Mouse (Mus musculus) monocyte, adult 5-6 weeks (primary cell): Measurements from ENCODE around the gene Cryab. TPM values are rescaled to one million over a fixed set of nuclear protein-coding genes. Genes with fewer than 3 reads are reported as not detected.

Experiments used
- ATAC-seq: fragments of 153-309, 156-312 bp; replicated peaks from 2 replicates; pipeline ENCODE4 v1.8.0; 2017; ENCODE audit warnings: mild to moderate bottlenecking; ENCODE audit not compliant: low TSS enrichment, insufficient number of reproducible peaks, severe bottlenecking, poor library complexity, low FRiP score
- total RNA-seq: library from RNA; stranded (forward); fragments of 200-1000, 200-491, 200-594 nt; gene quantifications from 3 replicates; pipeline ENCODE4 v1.2.3, GENCODE M21; 2017

Cryab gene
- total RNA-seq, 1 experiment from 2014 or later: not detected

DNA sequence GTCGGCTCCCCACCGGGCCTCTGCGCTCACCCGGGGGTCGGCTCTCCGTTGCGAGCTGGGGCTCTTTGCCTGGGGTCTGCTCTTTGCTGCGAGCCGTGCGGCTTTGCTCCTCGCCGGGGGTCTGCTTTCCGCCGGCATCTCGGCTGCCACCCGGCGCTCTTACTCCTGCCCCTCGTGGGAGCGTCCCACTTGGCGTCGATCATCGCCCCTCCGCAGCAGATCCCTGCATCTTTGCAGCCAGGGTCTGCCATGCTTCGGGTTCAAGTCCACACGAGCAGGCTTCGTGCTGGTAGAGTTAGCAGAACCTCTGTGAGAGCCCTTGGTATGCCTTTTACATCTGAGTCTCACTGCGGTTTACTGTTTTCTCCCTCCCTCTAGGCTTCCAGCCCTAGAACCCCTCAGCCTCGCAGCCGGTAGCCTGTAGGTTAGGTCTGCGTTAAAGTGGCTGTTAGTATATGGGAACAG lies 24.6 kb downstream of the Cryab start:
- ATAC-seq: no peak

DNA sequence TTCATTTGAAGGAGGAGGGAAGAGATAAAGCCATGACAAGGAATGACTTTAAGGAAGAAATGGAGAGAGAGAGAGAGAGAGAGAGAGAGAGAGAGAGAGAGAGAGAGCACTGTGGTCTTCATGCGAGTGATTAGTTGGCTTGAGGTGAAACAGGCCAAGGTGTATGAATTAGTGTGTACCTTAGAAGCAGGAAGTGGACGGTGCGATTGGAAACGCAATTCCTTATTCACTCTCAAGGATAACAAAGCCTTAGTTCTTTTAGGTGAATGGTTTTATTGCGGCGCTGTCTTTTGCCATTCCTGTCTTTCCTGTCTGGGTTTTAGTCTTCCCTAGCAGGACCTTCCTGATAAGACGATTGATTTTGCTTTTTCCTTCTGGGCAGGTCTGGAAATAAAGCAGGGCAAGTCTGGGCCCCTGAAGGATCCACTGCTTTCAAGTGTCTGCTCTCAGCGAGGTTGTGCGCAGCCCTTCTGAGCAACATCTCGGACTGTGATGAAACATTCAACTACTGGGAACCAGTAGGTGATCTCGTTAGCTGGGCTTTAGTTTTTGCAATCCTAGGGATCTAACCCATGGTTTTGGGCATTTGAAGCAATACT lies 25.1 kb downstream of the Cryab start:
- no peak for ATAC-seq

DNA sequence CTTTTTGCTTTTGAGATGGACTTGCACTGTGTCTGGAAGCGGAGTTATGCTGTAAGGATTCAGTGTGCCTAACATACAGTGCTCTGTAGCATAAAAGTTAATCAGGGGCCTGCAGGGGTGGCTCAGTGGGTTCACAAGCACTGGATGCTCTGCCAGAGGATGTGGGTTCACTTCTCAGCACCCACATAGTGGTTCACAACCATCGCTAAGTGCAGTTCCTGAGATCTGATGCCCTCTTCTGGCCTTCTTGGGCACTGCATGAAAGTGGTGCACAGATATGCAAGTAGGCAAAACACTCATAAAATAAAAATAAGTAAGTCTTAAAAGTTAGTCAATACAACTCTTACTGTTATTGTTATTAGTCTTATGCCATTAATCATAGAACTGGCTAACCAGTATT lies 31.0 kb downstream of the Cryab start:
- 0 out of 2 replicates have a peak, but pooled peaks have one; percentile 40 for ATAC-seq

DNA sequence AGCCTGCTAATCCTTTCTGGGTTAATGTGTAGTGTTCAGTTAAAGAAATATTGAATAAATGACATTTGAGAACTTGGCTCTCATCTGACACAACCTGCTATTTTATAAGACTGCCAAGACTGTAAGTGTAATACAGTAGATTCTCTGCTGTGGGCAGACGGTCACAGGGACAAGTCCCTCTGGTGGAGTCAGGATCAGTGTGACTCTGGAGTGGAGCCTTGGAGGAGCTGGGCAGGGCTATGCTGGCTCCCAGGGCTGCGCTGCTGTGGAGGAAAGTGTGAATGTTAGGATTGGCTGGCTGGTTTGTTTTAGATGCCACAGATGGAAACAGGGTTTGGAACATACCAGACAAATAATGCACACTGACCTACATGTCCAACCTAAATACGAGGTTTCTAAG lies 44.1 kb downstream of the Cryab start:
- ATAC-seq: no peak

DNA sequence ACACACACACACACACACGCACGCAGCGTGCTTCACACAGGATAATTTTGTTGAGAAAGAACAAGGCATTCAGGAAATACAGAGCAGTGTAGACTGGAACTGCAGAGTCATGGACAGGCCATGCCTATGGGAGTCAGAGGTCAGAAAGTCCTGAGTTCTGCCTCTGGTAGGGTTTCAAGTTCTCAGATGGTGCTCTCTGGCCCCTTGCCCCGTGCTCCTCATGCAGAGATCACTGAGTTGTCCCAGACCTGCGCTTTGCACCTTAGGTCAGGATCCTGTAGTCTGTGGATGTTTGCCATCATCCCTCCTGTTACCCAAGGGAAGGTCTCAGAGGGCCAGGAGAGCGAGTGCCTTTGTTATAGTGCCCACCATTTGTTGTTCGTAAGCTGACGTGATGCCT lies 45.7 kb downstream of the Cryab start:
- ATAC-seq: no peak

DNA sequence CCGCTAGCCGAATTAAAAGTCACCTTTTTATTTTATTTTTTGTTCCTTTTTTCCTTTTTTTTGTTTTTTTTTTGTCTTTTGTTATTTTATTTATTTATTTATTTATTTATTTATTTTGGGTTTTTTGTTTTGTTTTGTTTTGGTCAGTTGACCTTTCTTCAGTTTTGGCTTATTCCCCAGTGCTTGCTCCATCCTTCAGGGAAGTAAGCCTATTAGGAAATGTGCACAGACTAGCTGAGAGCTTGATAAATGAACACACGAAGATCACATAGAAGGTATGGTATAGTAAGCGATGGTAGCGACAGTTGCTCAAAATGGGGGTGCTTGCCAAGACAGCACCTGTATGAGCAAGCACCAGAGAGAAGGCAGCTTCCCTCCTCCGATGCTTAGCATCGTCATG lies 46.5 kb downstream of the Cryab start:
- no peak for ATAC-seq

DNA sequence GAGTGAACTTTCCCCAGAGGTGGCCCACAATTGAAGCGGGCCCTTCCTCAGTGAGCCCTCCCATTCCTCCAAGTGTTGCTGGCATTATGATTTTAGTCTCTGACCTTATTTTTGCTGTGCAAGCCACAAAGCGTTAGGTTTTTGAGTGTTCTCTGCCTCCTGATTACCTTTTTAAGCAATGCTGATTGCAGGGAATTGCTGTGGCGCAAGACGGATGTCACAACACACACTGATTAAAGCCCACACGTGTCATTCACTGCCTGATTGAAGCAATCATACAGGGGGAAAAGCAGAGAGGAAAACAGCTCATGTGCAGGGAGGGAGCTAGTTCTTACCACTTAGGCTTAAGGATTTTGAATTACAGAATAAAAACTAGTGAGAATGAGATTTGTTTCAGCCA lies 47.2 kb downstream of the Cryab start:
- ATAC-seq: no peak

DNA sequence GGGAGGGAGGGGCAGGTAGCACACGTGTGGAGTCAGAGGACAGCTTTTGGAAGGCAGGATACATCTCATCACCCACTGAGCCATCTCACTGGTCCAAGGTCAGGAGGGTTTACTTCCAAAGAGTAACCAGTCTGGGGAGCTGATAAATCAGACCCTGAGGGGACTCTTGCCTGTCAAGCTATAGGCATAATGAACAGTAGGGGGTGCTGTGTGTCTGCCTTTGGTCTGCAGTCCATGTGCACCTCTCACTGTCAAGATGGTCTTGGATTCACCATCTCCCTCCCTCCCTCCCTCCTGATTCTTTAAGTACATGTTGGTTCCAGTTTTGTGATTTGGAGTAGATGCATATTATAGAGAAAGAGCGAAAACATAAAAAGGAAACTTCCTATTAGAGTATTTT lies 49.9 kb downstream of the Cryab start:
- ATAC-seq: no peak

DNA sequence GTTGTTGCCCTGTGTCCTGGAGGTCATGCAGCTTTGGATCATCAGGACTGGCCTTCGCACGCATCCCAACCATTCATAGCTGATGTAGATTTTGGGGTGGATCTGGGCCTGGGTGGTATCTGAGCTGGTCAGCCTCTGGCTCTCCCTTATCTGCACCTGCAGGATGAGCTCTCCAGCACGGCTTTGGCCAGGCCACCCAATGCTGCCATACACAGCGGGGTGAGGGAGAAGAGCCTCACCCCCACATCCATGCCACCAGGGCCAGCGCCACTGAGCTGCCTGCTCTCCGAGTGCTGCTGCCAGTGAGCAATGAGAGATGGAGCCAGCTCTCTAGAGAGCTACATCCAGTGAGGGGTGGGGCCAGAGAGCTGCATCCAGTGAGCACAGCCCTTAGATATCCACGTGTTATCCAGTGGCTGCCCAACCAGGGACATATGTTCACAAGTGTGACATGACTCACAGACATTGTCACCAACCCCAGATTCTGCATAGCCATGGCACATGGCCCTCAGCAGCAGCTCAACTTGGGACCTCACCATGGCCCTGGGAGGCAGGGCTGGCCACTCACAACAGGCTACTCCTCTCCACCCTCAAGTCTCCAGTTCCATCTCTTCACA lies 52.0 kb downstream of the Cryab start:
- no peak for ATAC-seq

Other genes starting within 250 kb of the Cryab start
- 81.1 to 126 TPM (median 108 TPM) in 3 replicates for gene Pts, start 222.6 kb upstream of the Cryab start, total RNA-seq
- 8.6 to 26.9 TPM (median 10.2 TPM) in 3 replicates for gene Il18, start 196.5 kb upstream of the Cryab start, total RNA-seq
- 1.1 to 1.9 TPM (median 1.5 TPM) in 3 replicates for gene Bco2, start 196.1 kb upstream of the Cryab start, total RNA-seq
- gene Tex12, start 190.0 kb upstream of the Cryab start, total RNA-seq: not detected in 3 replicates
- gene Sdhd, start 147.5 kb upstream of the Cryab start, total RNA-seq: 89.9 to 129 TPM (median 106 TPM) in 3 replicates
- gene Timm8b, start 147.4 kb upstream of the Cryab start, total RNA-seq: 95.8 to 107 TPM (median 98.7 TPM) in 3 replicates
- 2.2 TPM in 1 of 3 replicates, not detected in the others for gene Pih1d2, start 134.0 kb upstream of the Cryab start, total RNA-seq
- gene Nkapd1, start 133.9 kb upstream of the Cryab start, total RNA-seq: 22.0 to 44.9 TPM (median 38.8 TPM) in 3 replicates
- gene Dlat, start 91.5 kb upstream of the Cryab start, total RNA-seq: 19.0 to 26.5 TPM (median 26.5 TPM) in 3 replicates
- 0.39 to 0.57 TPM in 2 of 3 replicates, not detected in the other for gene Dixdc1, start 11.8 kb upstream of the Cryab start, total RNA-seq
- gene 2310030G06Rik, start 4.8 kb upstream of the Cryab start, total RNA-seq: not detected in 3 replicates
- not detected in 3 replicates for gene Hspb2, start 1.0 kb downstream of the Cryab start, total RNA-seq
- gene Fdxacb1, start 16.9 kb downstream of the Cryab start, total RNA-seq: 6.5 to 16.5 TPM (median 8.1 TPM) in 3 replicates
- gene Alg9, start 23.7 kb downstream of the Cryab start, total RNA-seq: 10.3 to 16.5 TPM (median 11.1 TPM) in 3 replicates
- gene 1110032A03Rik, start 24.2 kb downstream of the Cryab start, total RNA-seq: 13.2 to 26.7 TPM (median 16.7 TPM) in 3 replicates
- 19.3 to 41.0 TPM (median 25.7 TPM) in 3 replicates for gene Ppp2r1b, start 94.0 kb downstream of the Cryab start, total RNA-seq